Mouse (Mus musculus) ZHBTc4 (cell line): Measurements from ENCODE around the gene Fam83f.
A peak's percentile ranks its signal among the peaks of the same experiment; 100 is the strongest.

ENCODE experiments used
- DNase-seq: peaks from one replicate; pipeline ENCODE4 v3.0.0-alpha.2; 2011; ENCODE audit warnings: low read depth, low spot score

Gene Fam83f

GRCm38 (mm10) chr15:80671295-80672252 lies at the start of gene Fam83f:
Gene Fam83f (plus strand): TSS chr15:80671847.
- DNase-seq = peak; percentile 61

- no peak for DNase-seq
Observed at GRCm38 (mm10) chr15:80623171-80623837, 48.3 kb upstream of the Fam83f start.

- peak; percentile 86 for DNase-seq
Observed at GRCm38 (mm10) chr15:80626472-80626871, 45.2 kb upstream of the Fam83f start.

- DNase-seq = no peak
Observed at GRCm38 (mm10) chr15:80630147-80630546, 41.5 kb upstream of the Fam83f start.

GRCm38 (mm10) chr15:80630711-80631110 lies 40.9 kb upstream of the Fam83f start:
- DNase-seq = no peak

GRCm38 (mm10) chr15:80631311-80631710 lies 40.3 kb upstream of the Fam83f start:
- DNase-seq = no peak

- no peak for DNase-seq
Observed at GRCm38 (mm10) chr15:80632280-80632893, 39.3 kb upstream of the Fam83f start.

- peak; percentile 87 for DNase-seq
Observed at GRCm38 (mm10) chr15:80634391-80635193, 37.1 kb upstream of the Fam83f start.

- DNase-seq = no peak
Observed at GRCm38 (mm10) chr15:80636757-80637372, 34.8 kb upstream of the Fam83f start.

- DNase-seq = no peak
Observed at GRCm38 (mm10) chr15:80639071-80639702, 32.5 kb upstream of the Fam83f start.

GRCm38 (mm10) chr15:80639874-80640273 lies 31.8 kb upstream of the Fam83f start:
- no peak for DNase-seq

GRCm38 (mm10) chr15:80641702-80642435 lies 29.8 kb upstream of the Fam83f start:
- DNase-seq = no peak

- no peak for DNase-seq
Observed at GRCm38 (mm10) chr15:80645006-80645797, 26.4 kb upstream of the Fam83f start.

GRCm38 (mm10) chr15:80648977-80649606 lies 22.6 kb upstream of the Fam83f start:
- peak; percentile 39 for DNase-seq

GRCm38 (mm10) chr15:80650412-80650811 lies 21.2 kb upstream of the Fam83f start:
- DNase-seq = no peak

- DNase-seq = no peak
Observed at GRCm38 (mm10) chr15:80653865-80654264, 17.8 kb upstream of the Fam83f start.

- no peak for DNase-seq
Observed at GRCm38 (mm10) chr15:80658815-80659471, 12.7 kb upstream of the Fam83f start.

- DNase-seq = no peak
Observed at GRCm38 (mm10) chr15:80660963-80661362, 10.7 kb upstream of the Fam83f start.
